Mouse (Mus musculus) megakaryocyte, embryonic 14.5 days (primary cell): ENCODE measurements around the gene Ramp3. TPM values are rescaled to one million over a fixed set of nuclear protein-coding genes. Genes with fewer than 3 reads are reported as not detected.
"Not testable (repeated sequence)": the region's sequence is repeated elsewhere in the genome, so short reads cannot be mapped to it uniquely, and the experiment has no call there.

Experiments
- H3K27me3 ChIP-seq: replicated peaks from 2 replicates; pipeline ENCODE3; 2012; ENCODE audit warnings: inconsistent platforms
- H3K36me3 ChIP-seq: replicated peaks from 2 replicates; pipeline ENCODE3; 2012; ENCODE audit warnings: low read length, inconsistent platforms, mixed read lengths
- H3K4me1 ChIP-seq: 2 replicates; pipeline ENCODE4 v1.6.1; 2012; ENCODE audit warnings: inconsistent platforms
- H3K4me3 ChIP-seq: replicated peaks from 2 replicates; pipeline ENCODE3; 2012; ENCODE audit warnings: moderate library complexity, mild to moderate bottlenecking, inconsistent platforms
- H3K9me3 ChIP-seq: 2 replicates; pipeline ENCODE4 v1.6.1; 2012; ENCODE audit warnings: inconsistent platforms
- FLI1 ChIP-seq: IDR thresholded peaks from 2 replicates; pipeline ENCODE4 v1.6.1; 2012; ENCODE audit warnings: low read length, inconsistent platforms, mixed read lengths
- GATA1 ChIP-seq: IDR thresholded peaks from 3 replicates; pipeline ENCODE4 v1.6.1; 2012; ENCODE audit warnings: mixed read lengths, low read length, inconsistent platforms, borderline replicate concordance
- polyA plus RNA-seq: library from polyadenylated mRNA; stranded (reverse); fragments of >175 nt; gene quantifications from 2 replicates; pipeline ENCODE4 v1.2.3, GENCODE M21; 2012; ENCODE audit warnings: low replicate concordance; ENCODE audit not compliant: insufficient read depth

Ramp3 gene
- polyA plus RNA-seq, 1 experiment = not detected

DNA sequence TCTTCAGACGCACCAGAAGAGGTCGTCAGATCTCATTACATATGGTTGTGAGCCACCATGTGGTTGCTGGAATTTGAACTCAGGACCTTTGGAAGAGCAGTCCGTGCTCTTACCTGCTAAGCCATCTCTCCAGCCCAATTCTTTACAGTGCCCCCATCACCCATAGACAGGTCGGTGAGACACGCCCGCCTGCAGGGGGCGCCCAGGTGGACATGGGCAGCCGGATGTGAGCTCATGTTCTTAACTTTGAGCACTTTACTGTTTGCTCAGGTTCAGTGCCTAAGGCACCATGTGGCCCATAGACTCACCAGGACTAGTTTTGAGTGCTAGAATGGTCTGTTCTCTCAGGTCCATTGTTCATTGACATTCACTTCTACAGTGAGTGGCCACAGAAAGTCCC, 22.2 kb upstream of the Ramp3 start:
- TF ChIP-seq GATA1 (no peak), FLI1 (no peak)
- Histone ChIP-seq H3K36me3 (peaks cover 5% of the 10 kb centered on the region), H3K27me3 (peaks cover 11% of the 10 kb centered on the region), H3K4me3 (no peak overlapping the region), H3K9me3 (peaks cover 14% of the 10 kb centered on the region), H3K4me1 (peaks cover 6% of the 10 kb centered on the region)

DNA sequence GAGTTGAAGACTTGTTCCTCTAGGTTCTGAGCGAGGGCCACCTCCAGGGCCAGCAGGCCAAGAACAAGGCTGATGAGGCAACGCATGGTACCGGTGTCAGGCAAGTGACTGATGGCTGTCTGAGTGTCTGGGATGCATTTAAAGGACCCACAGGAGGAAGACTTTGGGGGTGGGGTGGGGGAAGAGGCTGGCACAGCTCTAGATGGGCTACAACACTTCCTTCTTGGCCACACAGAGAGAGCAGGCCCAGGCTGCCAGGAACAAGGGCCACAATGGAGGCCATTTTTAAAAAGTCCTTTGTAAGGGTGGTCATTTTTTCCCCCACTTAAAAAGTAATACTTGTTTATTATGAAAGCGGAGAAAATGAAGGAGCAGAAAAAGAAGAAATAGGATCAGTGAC, 19.8 kb upstream of the Ramp3 start, which contains the start of gene Wap:
Gene Wap, minus strand, starts transcription at position 101 of the 400 bp plus-strand sequence.
- Histone ChIP-seq H3K9me3 (no peaks in the 10 kb centered on the region), H3K4me3 (no peak within 1 kb of the TSS), H3K36me3 (no peaks in the 10 kb centered on the region), H3K27me3 (peaks cover 16% of the 10 kb centered on the region), H3K4me1 (peaks cover 6% of the 10 kb centered on the region)
- TF ChIP-seq FLI1 (no peak), GATA1 (no peak)

DNA sequence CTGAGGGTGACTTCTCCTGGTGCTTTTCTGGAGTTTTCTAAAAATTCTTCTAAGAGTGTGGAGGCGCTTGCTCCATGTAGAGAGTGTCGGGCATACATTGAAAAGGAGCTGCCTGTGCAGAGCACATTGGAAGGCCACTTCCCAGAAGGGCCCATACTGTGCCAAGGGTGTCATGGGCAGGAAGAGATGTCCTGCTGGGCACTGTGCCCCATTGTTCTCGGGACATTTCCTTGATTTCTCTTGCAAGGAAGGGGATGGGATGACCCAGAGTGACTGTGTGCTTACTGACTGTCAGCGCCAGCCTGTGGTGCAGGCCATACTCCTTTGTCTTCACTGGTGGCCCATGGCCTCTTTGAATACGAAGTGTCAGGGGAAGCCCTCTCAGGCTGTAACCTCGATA, 19.2 kb upstream of the Ramp3 start:
- Histone ChIP-seq H3K36me3 (no peaks in the 10 kb centered on the region), H3K27me3 (peaks cover 21% of the 10 kb centered on the region), H3K4me1 (peaks cover 6% of the 10 kb centered on the region), H3K4me3 (no peak overlapping the region), H3K9me3 (no peaks in the 10 kb centered on the region)
- TF ChIP-seq FLI1 = no peak
- TF ChIP-seq GATA1 = no peak

DNA sequence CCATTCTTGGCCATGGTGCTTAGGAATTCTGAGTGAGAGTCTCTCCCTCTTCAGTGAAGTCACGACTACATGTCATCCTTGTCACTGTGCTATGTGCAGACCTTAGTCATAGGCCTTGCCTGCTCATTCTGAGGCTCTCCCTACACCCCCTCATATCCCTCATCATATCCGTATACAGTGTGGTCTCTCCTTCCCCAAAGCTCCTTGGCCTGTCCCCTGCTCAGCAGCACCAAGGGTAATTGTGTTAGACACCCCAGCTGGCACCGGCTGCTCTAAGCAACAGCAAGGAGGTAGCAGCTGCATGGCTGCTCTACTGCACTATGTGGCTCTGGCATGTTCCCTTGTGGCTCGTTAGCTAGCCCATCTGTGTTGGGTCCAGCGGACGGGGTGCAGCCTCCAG, 13.8 kb upstream of the Ramp3 start:
- Histone ChIP-seq H3K4me1 (peaks cover 7% of the 10 kb centered on the region; the same call in 1 of the 2 replicates), H3K9me3 (0 out of 2 replicates have a peak, but pooled peaks cover 3% of the 10 kb centered on the region), H3K27me3 (peaks cover 21% of the 10 kb centered on the region), H3K36me3 (no peaks in the 10 kb centered on the region), H3K4me3 (no peak overlapping the region)
- TF ChIP-seq GATA1 = no peak
- TF ChIP-seq FLI1 = no peak

DNA sequence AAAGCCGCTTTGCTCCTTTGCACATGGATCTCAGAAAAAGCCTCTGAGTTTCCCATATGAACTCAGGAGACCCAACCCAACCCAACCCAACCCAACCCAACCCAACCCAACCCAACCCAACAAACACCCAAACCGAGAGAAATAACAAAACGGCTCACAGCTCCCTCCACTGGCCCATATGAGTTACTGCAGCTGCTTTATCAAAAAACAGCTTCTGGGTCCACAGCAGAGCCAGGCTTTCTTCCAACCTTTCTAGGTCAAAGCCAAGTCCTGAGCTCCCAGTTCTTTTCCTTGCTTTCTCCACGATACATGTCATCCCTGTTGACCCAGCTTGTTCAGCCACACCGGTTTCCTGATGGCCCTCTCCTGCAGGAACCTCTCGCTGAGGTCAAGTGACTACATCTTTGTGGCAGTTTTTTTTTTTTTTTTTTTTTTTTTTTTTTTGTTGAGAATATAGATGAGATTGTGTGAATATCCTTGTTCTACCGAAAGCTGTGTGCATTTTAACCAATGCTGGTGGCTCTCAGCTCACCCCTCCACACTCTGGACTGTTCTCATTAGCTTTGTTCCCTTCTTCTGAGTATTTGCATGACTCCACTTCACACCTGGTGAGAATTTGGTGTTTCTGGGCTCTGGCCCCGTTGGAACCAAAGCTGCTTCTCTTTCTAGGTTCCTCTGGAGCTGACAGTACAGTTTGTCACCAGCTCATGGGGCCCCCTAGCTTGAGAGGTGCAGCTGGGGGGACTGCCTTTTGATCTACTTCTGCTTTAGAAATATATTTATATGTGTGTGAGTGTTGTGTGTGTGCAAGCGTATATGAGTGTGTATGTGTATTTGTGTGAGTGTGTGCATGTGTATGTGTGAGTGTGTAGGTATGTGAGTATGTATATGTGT, 10.2 kb upstream of the Ramp3 start:
- H3K4me3 ChIP-seq = no peak overlapping the region

DNA sequence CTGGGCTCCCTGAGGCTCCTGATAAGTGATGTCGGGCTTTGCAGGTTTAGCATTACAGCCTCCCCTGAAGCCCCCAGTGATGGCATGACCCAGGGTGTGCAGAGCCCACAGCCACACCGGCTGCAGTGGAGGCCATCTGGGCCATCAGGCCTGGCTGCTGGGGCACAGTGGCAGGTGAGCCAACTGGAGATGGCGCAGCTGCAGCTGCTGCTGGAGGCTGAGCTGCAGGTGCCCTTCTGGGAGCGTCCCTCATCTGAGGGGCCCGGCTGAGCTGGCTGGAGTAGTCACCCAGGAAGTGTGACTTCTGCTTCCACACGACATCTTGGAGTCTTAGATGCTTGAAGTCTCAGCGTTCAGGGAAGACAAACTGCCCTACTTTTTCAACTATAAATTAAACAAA, 7.8 kb upstream of the Ramp3 start:
- Histone ChIP-seq H3K36me3 (no peaks in the 10 kb centered on the region), H3K4me3 (no peak overlapping the region), H3K9me3 (0 out of 2 replicates have a peak, but pooled peaks cover 3% of the 10 kb centered on the region), H3K4me1 (no peaks in the 10 kb centered on the region; the same call in 1 of the 2 replicates), H3K27me3 (peaks cover 11% of the 10 kb centered on the region)
- no peak for TF ChIP-seq GATA1
- no peak for TF ChIP-seq FLI1

More for the DNA sequence above, 10.2 kb upstream of the Ramp3 start:
- Histone ChIP-seq H3K27me3 (peaks cover 20% of the 10 kb centered on the region), H3K4me1 (peaks cover 7% of the 10 kb centered on the region; the same call in 1 of the 2 replicates), H3K36me3 (no peaks in the 10 kb centered on the region), H3K9me3 (0 out of 2 replicates have a peak, but pooled peaks cover 3% of the 10 kb centered on the region)
- no peak for TF ChIP-seq FLI1
- TF ChIP-seq GATA1 = no peak

DNA sequence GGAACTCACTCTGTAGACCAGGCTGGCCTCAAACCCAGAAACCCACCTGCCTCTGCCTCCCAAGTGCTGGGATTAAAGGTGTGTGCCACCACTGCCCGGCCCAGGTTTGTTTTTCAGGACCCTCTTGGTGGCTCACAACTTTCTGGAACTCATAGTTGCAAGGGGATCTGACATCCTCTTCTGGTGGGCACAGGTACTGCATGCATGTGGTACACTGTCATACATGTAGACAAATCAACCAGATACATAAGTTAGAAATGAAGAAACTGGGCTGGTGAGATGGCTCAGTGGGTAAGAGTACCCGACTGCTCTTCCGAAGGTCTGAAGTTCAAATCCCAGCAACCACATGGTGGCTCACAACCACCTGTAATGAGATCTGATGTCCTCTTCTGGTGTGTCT, 5.3 kb upstream of the Ramp3 start:
- H3K36me3 ChIP-seq, H3K4me1 ChIP-seq, H3K9me3 ChIP-seq, H3K4me3 ChIP-seq: not testable (repeated sequence)
- peaks cover 31% of the 10 kb centered on the region for H3K27me3 ChIP-seq

DNA sequence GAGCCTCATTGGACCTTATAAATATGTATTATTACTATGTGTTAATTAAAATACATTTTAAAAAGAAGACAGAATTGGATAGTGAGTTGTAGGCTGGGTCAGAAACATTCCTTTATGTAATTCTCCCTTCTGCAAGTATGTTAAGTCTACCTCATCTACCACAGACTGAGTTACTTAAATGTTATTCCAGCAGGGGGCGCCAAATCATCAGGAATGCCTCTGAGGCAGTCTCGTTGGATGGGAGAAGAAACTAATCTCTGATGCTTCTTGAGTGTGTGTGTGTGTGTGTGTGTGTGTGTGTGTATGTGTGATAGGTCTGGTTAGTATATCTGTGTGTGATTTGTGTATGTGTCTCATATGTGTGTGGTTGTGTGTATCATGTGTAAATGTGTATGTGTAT, 3.4 kb upstream of the Ramp3 start:
- Histone ChIP-seq H3K9me3 (no peaks in the 10 kb centered on the region), H3K36me3 (no peaks in the 10 kb centered on the region), H3K27me3 (peaks cover 48% of the 10 kb centered on the region), H3K4me3 (no peak overlapping the region), H3K4me1 (peaks cover 9% of the 10 kb centered on the region)
- TF ChIP-seq GATA1 (no peak), FLI1 (no peak)

DNA sequence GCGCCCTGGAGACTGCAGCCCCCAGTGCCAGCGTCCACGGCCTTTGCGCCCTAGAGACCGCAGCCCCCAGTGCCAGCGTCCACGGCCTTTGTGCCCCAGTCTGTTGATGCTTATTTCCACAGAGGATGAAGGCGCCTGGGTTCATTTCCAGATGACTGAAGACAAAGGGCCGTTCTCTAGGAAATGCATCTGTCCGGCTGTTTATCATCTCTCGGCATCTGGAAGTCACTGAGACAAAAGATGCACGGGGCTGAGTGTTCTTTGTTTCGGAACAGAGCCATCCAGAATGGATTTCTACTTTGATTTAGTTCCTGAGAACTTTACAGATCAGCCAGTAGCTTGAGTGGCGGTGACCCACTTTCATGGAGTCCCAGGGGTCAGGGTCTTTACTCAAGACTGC, 2.9 kb downstream of the Ramp3 start:
- peaks cover 44% of the 10 kb centered on the region for H3K27me3 ChIP-seq
- TF ChIP-seq FLI1 (no peak), GATA1 (no peak)
- no peaks in the 10 kb centered on the region for H3K36me3 ChIP-seq

DNA sequence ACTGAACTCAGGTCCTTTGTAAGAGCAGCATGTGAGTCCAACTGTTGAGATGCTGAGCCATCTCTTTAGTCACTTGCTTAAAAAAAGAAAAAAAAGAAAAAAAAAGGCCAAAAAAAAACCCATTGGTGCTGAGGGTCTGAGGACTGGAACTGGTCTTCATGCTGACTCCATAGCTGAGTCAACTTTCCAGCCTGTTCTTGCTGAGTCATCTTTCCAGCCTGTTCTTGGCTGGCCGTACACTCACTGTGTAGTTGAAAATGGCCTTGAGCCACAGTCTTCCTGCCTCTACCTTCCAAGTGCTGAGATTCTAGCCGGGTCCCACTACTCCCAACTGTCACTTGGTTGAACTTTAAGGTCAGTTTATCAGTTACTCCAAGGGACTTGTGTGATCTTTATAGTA, 8.3 kb downstream of the Ramp3 start:
- Histone ChIP-seq H3K4me1 (peaks cover 7% of the 10 kb centered on the region; the same call in 1 of the 2 replicates), H3K27me3 (peaks cover 8% of the 10 kb centered on the region), H3K4me3 (no peak overlapping the region), H3K36me3 (no peaks in the 10 kb centered on the region), H3K9me3 (peaks cover 9% of the 10 kb centered on the region)
- no peak for TF ChIP-seq FLI1

More for the DNA sequence above, 2.9 kb downstream of the Ramp3 start:
- Histone ChIP-seq H3K9me3 (peaks cover 8% of the 10 kb centered on the region), H3K4me3 (no peak overlapping the region), H3K4me1 (peaks cover 12% of the 10 kb centered on the region)

DNA sequence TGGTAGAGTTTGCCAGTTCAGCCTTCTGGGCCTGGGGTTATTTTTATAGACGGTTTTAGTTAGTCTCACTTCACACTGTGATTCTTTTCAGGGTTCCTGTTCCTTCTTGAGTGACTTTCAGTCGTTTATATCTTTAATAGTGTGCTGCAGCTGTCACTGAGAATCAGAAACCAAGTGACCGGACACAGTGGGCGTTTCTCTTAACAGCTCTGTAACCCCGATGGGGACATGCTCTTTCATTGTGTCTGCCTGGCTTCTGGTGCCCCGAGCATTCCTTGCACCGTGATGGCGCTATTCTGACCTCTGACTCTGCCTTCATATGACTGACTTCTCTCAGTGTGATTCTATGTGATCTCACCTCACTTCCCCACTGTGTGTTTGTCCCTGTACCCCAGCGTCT, 10.7 kb downstream of the Ramp3 start:
- H3K4me1 ChIP-seq = peaks cover 11% of the 10 kb centered on the region; the same call in 1 of the 2 replicates
- H3K4me3 ChIP-seq = no peak overlapping the region
- no peak for TF ChIP-seq GATA1
- no peak for TF ChIP-seq FLI1
- peaks cover 19% of the 10 kb centered on the region for H3K27me3 ChIP-seq
- H3K9me3 ChIP-seq = peaks cover 9% of the 10 kb centered on the region
- no peaks in the 10 kb centered on the region for H3K36me3 ChIP-seq
